Mouse (Mus musculus): Measurements from ENCODE around the gene Chchd3.

The Chchd3 gene

DNA sequence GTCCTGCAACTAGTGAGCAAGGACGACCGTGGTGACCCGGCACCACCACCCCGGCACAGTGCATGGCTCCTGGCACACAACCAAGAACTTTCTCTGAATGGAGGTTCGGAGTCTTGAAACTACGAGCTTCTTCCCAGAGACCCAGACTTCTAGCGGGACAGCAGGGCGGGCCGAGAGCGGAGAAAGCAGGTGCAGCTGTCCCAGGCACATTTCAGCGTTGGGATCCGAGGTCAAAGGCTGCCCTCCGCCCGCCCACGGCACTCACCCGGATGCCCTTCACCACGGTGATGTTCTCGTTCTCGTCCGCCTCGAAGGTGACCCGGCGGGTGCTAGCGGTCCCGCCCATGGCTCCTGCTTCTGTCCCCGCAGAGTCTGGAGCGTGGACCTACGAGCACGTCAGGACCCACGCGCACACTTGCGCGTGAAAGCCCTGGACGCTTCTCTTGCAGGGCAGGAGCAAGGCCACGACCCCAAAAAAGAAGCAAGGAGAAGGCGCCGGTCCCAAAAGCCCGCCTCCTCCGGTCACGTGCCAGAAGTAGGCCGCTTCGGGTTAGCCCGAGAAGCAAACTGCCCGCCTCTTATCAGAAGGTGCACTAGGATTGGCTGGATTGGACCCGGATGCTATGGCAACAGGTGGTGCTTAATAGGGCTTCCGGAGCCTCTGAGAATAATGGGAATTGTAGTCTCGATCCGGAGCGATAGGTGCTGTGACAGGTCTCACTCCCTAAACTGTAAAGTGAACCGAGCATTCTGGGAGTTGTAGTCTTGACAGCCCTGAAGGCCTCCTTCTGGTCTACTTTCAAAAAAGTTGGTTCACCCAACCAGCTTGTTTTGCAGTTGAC lies at the start of gene Chchd3:
TSS of gene Chchd3 (minus strand) at position 526 of the 842 bp plus-strand sequence.
- DNase-seq: peak; percentile 97

- DNase-seq: no peak
Observed at GRCm38 (mm10) chr6:33104661-33105060, 44.6 kb upstream of the Chchd3 start.

GRCm38 (mm10) chr6:33098903-33099302 lies 38.8 kb upstream of the Chchd3 start:
- peak; percentile 97 to 98 for DNase-seq

DNA sequence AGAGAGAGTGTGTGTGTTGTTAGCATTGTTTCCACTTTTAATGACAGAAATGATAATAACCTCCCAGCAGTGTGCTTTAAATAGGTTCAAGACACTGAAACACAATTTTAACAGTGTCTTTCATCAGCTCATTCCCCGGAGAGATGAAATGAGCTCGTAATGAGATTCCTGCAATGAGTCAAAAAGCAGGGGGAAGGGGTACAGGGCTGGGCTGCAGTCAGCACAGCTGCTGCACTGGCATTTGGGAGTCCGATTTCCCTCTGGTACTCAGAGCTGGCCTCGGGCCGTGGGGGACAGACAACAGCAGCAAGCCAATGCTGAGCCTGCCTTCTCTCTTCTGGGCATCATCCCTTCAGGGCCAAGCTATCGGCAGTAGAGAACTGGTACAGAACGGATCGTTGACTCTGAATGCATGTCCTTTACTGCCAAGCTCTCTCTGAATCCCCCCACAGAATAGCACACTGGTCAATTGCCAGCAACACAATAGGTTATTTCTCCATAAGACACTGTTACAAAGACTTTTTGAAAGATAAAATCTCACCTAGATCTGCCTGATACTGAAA lies 34.7 kb upstream of the Chchd3 start:
- no peak for DNase-seq

GRCm38 (mm10) chr6:33080186-33080585 lies 20.1 kb upstream of the Chchd3 start:
- DNase-seq: peak in 1 of 2 experiments; percentile 11

GRCm38 (mm10) chr6:33078260-33078936 lies 18.3 kb upstream of the Chchd3 start:
- DNase-seq: no peak

DNA sequence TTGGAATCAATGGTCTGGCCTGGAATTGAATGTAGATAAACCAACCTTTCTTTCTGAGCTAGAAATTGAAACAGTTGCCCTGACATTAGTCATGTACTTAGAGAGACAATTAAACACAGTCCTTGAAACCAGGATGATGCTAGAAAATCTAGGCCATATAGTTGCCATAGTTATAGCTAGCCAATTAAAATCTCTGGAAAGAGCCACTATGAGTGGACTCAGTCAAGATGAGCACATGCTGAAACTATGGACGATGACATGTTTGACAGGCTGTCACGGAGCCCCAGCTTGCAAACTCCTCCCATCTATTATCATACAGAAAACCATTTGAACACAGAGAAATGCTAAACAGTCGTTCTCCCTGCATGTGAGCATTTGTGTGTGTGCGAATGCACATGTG lies 6.4 kb upstream of the Chchd3 start:
- no peak for DNase-seq

- DNase-seq: peak; percentile 51 to 53
Observed at GRCm38 (mm10) chr6:33059276-33059675, 784 bp downstream of the Chchd3 start.

- DNase-seq: no peak
Observed at GRCm38 (mm10) chr6:33056392-33056791, 3.7 kb downstream of the Chchd3 start.

DNA sequence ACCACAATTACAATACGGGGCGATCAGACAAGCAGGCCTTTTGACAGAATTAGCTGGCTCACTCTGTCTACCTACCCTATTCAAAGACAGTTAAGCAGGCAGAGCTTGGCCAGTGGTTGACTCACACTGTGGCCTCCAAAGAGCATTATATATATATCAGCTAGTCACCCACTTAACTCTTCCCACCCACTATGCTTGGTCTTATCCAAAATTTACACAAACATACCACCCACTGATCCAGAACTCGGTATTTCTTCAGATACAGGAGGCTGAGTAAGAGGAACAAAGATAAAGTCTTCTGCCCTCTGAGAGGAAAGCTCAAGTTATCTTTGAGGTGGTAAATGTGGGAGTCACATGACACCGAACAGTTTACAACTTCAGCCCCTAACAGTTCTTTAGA lies 4.4 kb downstream of the Chchd3 start:
- no peak for DNase-seq

DNA sequence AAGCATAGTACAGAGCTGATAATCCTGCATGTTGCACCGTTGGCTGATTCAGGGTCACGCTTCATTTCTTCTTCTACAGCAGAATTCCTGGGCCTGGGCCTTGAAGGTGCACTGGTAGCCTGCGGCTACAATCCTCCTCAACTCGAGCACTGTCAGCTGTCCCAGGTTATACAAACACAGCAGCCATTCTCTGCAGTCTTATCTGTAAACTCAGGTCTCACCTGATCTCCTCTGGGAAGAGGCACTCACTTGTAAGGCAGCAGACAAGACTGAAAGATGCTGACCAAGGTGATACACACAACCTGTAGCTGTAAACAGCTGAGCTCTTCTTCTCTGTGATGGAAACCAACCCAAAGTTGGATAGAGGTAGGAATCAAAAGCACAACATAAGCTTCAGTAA lies 5.1 kb downstream of the Chchd3 start:
- no peak for DNase-seq

GRCm38 (mm10) chr6:33051642-33052041 lies 8.4 kb downstream of the Chchd3 start:
- no peak for DNase-seq

DNA sequence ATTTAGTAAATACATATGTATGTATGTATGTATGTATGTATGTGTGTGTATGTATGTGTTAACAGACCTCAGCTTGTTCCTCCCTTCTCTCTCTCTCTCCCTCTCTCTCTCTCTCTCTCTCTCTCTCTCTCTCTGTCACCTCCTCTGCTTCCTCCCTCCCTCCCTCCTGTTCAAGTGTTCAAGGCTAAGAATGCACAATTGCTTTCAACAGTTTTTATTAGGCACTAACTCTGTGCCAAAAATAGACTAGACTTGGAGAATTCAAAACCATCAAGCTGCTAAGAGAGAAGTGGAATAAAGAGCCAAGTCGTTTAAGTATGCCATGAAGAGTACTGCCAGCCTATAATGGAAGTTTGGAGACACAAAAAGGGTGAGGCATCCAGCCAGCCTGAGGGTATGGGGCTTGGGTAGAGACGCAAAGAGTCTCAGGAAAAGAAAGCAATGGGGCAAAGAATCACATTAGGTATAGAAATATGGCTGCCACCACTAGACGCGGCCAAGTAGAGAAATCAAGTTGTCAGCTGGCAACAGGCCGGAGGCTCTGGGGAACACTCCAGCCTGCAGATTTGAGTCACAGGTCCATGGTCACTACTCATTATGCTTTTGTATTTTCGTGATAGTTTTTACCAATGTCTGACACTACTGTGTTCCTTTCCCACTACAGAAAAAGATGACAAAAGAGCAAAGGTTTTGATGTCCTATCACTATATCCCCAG lies 10.2 kb downstream of the Chchd3 start:
- DNase-seq: no peak

DNA sequence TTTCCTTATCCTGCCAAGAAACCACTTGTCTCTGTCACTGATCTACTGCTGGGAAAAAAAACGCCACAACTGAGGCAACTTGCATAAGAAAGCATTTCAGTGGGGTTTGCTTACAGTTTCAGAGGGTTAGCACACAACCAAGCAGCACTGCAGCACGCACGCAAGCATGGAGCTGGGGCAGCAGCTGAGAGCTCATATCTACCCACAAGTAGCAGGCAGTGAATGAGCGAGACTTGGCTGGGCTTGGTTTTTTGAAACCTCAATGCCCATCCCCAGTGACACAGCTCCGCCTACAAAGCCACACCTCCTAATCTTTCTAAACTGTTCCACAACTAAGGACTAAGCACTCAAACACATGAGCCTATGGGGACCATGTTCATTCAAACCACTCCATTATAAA lies 16.6 kb downstream of the Chchd3 start:
- no peak for DNase-seq

GRCm38 (mm10) chr6:33042880-33043279 lies 17.2 kb downstream of the Chchd3 start:
- DNase-seq: no peak

- no peak for DNase-seq
Observed at GRCm38 (mm10) chr6:33041978-33042377, 18.1 kb downstream of the Chchd3 start.

GRCm38 (mm10) chr6:33040360-33041090 lies 19.5 kb downstream of the Chchd3 start:
- DNase-seq: no peak

- DNase-seq: no peak
Observed at GRCm38 (mm10) chr6:33032543-33032942, 27.5 kb downstream of the Chchd3 start.

DNA sequence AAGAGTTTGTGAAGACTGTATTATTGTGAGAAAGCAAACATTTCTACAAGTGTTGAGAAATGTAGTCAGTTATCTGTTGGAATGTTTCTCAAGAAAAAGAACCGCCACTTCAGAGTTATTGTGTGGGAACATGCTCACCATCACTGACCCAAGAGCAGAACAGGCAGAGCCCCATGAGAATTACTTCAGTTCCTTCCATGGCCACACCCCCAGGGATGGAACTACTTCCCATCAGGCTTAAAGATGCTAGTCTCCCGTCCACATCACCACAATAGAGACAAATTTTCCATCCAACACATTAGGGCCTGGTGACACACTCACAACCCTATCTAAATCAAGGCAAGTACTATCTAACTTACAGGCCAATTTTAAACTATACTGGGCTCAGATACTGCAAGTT lies 28.4 kb downstream of the Chchd3 start:
- DNase-seq: no peak

- no peak for DNase-seq
Observed at GRCm38 (mm10) chr6:33028296-33028695, 31.8 kb downstream of the Chchd3 start.

DNA sequence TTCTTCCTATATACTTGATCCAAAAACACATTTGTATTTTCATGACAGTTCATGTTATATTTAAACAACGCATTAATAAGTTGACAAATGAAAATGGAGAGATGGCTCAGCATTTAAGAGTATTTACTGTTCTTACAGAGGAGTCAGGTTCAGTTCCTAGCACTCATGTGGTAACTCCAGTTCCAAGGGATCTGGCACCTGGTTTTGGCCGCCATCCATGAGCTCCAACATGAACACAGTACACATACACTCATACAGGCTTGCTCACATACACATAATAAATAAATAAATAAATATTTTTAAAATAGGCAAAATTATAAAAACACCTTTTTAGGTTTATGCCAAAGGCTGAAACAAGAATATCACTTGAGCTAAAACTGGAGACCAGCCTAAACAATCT lies 35.0 kb downstream of the Chchd3 start:
- peak; percentile 14 to 24 for DNase-seq

DNA sequence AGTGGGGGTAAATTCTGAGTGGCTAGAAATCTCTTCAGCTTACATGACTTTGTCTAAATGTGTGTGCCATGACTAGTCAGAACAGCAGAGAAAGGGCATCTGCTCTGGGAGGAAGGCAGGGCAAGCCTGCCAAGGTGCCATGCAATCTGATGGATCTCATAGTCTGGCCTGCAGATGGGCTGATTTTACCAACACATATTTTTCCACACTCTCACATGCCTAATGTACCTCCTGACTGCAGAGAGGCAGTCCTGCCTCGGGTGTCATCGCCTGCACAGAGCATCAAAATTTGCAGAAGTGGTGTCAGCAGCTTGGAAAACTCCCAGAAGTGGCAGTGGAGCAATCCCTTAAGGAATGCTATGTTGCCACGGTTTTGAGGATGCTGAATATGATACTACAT lies 55.5 kb downstream of the Chchd3 start:
- DNase-seq: peak; percentile 27 to 46

GRCm38 (mm10) chr6:33002988-33003387 lies 57.1 kb downstream of the Chchd3 start:
- no peak for DNase-seq

Data from cerebellum, postnatal 14 days (tissue).